Mouse (Mus musculus) ES-Bruce4 (cell line): ENCODE data around the gene Cdc14a.

Experiments used
- CTCF ChIP-seq: IDR thresholded peaks from one replicate; pipeline ENCODE4 v1.8.1; 2011; ENCODE audit warnings: low read depth, low read length
- EP300 ChIP-seq: IDR thresholded peaks from 2 replicates; pipeline ENCODE4 v1.6.1; 2011; ENCODE audit warnings: low read depth, low read length; ENCODE audit not compliant: insufficient read depth
- POLR2A ChIP-seq: IDR thresholded peaks from one replicate; pipeline ENCODE4 v1.8.1; 2011; ENCODE audit warnings: low read length; ENCODE audit not compliant: insufficient read depth

DNA sequence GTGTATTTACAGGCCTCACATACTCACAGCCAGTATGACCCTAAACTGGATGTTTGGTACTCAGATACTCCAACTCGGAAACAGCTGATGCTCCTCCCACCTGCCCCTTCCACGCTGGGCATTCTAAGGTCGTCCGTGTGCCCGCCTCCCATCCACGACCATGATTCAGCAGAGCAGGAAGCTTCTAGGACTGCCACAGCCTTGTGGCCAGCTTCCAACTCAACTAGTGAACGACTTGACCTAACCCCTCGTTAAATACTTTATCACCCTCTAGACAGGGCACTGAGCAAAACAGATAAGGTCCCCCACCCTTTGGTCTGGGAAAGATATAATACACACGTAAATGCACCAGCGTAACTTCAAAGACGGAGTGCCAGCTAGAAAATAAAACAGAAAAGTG is 35.0 kb downstream of the Cdc14a start:
- no peak for TF ChIP-seq CTCF
- no peak for TF ChIP-seq POLR2A
- no peak for TF ChIP-seq EP300
